Mouse (Mus musculus) left cerebral cortex, postnatal 36 days (tissue): ENCODE measurements around the gene Cacna1d. TPM values are rescaled to one million over a fixed set of nuclear protein-coding genes. Genes with fewer than 3 reads are reported as not detected.

ENCODE experiments used
- DNase-seq, 2 experiments: peaks; one replicate each; pipeline ENCODE4 v3.0.0; 2021 to 2022; ENCODE audit warnings: low spot score in 2 of 2, mixed read lengths in 1 of 2
- intact Hi-C: fragments of 180-260 bp; cut with DNase I; formaldehyde crosslinking; loops from one replicate; pipeline ENCODE4 v1.15.1; 2025
- total RNA-seq, 2 experiments: library from RNA; stranded (reverse); gene quantifications; 2 replicates each; pipeline ENCODE4 v1.2.3; 2021

Gene Cacna1d
- total RNA-seq, 2 experiments from 2014 or later: 42.7 to 62.0 TPM

- intact Hi-C loops: no loop called here
- no peak for DNase-seq
Observed at GRCm38 (mm10) chr14:30414131-30414530, 77.1 kb downstream of the Cacna1d start.

- intact Hi-C loops: no loop called here
- DNase-seq: no peak
Observed at GRCm38 (mm10) chr14:30409331-30409730, 81.9 kb downstream of the Cacna1d start.

DNA sequence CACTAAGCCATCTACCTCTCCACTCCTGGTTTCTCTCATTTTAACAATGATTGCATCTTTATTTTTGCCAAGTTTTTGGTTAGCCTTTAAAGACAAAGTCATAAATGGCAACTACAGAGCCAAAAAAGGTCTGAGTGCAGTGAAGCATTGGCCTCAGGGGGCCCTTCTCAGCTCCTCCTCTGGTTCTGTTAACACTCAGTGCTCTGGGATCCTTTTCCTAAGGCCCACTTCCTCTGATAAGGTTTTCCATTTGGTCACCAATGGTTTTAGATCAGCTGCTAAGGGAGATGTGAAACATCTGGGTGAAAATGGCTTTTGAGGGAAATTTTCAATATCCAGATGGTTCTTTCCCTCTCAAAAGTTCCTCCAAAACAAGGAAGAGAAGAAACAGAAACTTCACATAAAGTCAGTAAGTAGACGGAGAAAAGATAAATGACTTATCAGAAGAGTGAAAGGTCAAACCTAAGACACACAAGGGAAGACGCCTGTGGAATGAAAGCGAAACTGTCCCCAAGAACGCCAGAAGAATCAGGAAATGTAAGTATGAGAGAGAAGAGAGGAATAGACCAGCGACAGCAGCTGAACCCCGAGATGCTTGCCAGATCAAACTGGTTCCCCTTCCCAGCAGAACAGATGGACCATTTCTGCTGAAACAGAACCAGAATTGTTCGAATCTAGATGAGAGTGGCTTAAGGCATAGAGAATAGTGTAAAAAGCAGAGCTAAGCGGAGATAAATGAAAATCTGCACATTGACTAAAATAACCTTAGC lies 85.6 kb downstream of the Cacna1d start:
- DNase-seq: no peak
- intact Hi-C loops: no loop called here

DNA sequence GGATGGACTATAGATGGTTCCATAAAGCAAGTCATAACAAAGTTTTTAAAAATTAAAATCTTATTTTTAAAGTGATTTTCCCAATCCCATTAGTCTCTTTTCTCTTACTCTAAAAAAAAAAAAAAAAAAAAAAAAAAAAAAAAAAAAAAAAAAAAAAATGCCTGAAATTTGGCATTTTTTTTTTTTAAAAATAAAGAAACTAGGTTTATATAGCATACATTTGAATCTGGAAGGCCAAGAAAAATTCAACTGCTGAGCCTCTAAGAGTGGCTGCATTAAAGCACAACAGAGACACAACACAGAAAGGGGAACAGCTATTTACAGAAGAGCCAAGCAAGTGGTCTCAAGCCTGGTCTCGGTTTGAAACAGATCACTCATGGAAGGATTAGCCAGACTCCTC lies 112.9 kb downstream of the Cacna1d start:
- DNase-seq: no peak
- intact Hi-C loops: no loop called here

- intact Hi-C loops: no loop called here
- DNase-seq: no peak
Observed at GRCm38 (mm10) chr14:30372878-30373277, 118.4 kb downstream of the Cacna1d start.

DNA sequence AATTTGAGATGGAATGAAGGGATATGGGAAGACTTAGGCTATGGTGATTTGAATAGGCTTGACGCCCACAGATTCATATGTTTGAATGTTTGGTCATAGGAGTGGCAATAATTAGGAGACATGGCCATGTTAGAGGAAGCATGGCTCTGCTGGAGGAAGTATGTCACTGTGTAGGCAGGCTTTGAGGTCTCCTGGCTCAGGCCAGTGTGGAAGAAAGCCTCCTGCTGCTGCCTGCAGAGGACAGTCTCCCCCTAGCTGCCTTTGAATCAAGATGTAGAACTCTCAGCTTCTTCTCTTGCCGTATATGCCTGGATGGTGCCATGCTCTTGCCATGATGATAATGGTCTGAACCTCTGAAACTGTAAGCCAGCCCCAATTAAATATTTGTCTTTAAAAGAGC lies 120.2 kb downstream of the Cacna1d start:
- intact Hi-C loops: no loop called here
- DNase-seq: no peak

GRCm38 (mm10) chr14:30367074-30367473 lies 124.2 kb downstream of the Cacna1d start:
- no peak for DNase-seq
- intact Hi-C loops: no loop called here

- intact Hi-C loops: no loop called here
- DNase-seq: no peak
Observed at GRCm38 (mm10) chr14:30365866-30366265, 125.4 kb downstream of the Cacna1d start.

DNA sequence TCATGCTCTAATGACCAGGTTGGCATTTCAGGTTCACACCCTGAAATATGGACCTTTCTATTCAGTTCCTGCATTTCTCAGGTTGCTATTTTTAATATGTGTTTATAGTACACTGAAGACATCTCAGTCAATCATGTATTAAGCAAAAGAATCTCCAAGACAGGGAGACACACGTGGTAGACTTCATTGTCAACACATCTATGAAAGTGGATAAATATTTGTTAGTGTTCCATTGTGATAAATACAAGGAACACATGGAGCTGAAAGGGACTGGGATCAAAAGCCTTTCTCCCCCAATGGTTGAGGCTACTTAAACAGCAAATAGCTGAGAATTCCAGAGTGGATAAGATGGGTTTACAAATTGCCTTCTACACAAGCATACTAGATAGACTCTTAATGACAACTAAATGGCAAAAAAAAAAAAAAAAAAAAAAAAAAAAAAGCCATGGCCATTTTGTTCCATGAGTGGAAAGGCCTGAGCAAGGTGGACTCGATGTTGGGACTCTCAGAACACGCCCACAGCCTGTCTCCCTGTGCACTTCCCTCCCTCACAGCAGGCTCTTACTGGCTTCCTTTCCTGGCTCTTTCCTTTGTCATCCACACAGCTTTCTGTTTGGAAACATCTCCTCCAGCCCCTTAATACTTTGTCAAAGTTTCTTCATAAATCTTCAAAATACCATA lies 127.6 kb downstream of the Cacna1d start:
- DNase-seq: no peak
- intact Hi-C loops: no loop called here

DNA sequence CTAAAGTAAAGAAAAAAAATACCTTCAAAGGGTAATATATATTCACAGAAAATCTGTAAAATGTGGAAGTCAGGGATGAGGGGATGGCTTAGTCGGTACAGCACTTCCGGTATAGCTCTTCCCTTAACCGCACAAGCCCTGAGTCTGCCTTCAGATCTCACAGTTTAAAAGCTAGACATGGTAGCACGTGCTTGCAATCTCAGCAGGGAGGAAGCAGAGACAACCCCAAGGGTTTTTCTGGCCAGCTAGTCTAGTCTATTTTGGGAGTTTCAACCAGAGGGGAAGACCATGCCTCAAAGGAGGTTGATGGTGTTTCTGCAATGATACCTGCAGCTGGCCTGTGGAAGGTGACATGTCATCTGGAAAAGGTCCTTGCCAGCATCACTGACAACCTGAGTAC lies 128.9 kb downstream of the Cacna1d start:
- intact Hi-C loops: no loop called here
- DNase-seq: no peak

DNA sequence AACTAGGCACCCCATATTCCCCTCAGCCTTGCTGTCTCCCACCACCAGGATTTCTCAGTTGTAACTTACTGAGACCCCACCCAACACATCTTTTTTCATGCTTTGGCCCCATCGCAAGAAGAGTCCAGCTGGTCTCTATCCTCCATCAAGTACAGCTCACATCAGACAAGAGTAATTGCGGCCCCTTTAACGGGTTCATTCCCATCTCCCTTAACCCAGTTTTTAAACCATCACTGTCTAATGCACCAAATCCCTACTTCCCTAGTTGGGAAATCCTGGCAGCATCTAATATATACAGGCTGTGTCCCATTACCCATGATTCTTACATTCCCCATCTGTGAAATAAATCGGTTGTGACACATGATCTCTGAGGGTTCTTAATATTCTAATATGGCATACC lies 130.8 kb downstream of the Cacna1d start:
- DNase-seq: no peak
- intact Hi-C loops: no loop called here

- intact Hi-C loops: no loop called here
- DNase-seq: no peak
Observed at GRCm38 (mm10) chr14:30360004-30360403, 131.3 kb downstream of the Cacna1d start.

DNA sequence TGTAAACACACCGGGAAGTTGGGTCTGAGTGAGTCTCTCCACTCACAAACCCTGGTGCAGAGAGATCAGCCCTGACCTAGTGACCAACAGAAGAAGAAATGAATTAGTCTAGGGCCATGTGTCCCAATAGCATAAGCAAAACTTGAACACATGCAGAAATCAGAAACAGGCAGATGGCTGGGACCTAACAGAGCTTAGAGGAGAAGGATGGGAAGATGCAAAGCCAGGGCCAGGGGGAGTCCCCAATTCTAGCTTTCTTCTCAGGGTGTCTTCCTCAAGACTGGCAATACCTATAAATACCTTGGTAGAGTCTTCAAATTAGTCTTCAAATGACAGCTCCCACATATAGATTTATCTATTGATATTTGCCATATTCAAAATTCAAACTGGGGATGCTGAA lies 133.2 kb downstream of the Cacna1d start:
- DNase-seq: no peak
- intact Hi-C loops: no loop called here

DNA sequence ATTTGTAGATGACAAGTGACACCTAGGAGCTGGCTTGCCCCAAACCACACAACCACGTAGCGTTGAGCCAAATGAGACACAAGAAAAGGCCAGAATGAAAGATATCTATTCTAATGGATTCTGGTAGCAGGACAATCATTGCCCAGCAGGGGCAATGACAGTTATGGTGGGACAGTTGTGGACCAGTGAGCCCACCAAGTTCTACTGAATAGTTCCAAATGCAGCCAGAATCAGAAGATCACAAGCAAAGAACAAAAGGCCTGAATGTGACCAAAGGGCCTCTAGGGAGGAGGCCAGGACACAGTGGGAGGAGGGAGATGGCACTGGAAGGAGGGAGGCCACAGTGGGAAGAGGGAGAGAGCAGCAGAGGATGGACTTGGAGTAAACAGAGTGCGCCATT lies 134.8 kb downstream of the Cacna1d start:
- no peak for DNase-seq
- intact Hi-C loops: no loop called here

DNA sequence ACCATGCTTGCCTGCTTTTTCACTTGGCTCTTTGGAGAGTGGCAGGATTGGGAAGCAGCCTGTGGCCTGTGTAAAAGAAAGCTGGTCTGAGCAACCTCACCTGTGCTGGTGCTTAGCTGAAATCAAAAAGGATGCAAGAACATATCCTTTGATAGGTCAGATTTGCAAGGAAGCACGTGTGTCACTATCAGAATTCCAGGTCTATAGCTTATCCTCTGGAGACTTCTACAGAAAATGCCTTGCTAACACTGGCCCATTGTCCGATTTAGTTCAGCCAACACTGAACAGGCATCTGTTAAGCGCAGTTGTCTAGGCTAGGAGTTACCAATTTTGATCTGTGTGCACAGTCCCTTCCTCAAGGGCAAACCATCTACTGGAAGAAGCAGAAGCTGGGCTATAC lies 136.5 kb downstream of the Cacna1d start:
- DNase-seq: no peak
- intact Hi-C loops: loop anchor here (5.0 kb wide), 2 partner anchors 82 to 217 kb away; no protein-coding TSS in a partner anchor

- DNase-seq: no peak
- intact Hi-C loops: loop anchor here (5.0 kb wide), 2 partner anchors 82 to 217 kb away; no protein-coding TSS in a partner anchor
Observed at GRCm38 (mm10) chr14:30354127-30354463, 137.2 kb downstream of the Cacna1d start.

DNA sequence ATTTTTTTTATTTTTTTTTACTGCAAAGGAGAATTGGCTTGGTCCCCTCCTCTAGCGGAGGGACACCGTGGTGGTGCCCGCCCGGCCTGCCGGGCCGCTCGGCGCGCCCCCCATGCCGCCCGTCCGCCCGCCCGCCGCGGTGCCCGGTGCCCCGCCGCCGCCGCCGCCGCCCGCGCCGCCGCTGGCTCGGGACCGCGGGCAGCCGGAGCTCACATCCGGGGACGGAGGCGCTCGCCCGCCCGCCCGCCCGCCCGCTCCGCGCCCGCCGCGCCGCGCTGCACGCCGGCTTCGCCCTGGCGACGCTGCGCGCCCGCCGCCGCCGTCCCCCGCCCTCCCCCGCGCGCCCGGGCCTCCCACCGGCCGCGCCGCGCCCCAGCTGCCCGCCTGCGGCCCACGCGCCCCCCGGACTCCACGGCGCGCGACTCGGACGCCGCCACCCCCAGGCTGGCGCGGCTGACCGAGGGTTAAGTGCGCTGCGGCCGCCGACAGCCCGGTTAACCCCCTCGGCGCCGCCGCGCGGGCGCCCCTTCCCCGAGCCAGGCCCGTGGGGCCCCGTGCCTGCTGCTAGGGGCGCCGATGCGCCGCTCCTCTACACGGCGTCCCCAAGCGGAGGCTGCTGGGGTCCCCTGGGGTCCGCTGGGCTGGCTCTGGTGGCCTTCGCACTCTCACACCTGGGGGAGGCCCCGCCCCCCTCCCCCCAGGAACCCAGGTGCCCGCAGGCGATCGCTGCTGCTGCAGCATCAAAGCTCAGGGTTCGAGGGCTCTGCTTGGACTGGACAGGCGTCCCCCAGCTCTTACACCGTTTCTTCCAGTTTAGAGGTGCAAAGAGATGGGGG lies 137.7 kb downstream of the Cacna1d start:
- intact Hi-C loops: loop anchor here (2.0 to 5.0 kb wide), 3 partner anchors 81 to 216 kb away; no protein-coding TSS in a partner anchor
- peak; percentile 44 to 45 for DNase-seq

- intact Hi-C loops: loop anchor here (2.0 to 5.0 kb wide), 3 partner anchors 81 to 216 kb away; no protein-coding TSS in a partner anchor
- DNase-seq: no peak
Observed at GRCm38 (mm10) chr14:30352951-30353270, 138.3 kb downstream of the Cacna1d start.

DNA sequence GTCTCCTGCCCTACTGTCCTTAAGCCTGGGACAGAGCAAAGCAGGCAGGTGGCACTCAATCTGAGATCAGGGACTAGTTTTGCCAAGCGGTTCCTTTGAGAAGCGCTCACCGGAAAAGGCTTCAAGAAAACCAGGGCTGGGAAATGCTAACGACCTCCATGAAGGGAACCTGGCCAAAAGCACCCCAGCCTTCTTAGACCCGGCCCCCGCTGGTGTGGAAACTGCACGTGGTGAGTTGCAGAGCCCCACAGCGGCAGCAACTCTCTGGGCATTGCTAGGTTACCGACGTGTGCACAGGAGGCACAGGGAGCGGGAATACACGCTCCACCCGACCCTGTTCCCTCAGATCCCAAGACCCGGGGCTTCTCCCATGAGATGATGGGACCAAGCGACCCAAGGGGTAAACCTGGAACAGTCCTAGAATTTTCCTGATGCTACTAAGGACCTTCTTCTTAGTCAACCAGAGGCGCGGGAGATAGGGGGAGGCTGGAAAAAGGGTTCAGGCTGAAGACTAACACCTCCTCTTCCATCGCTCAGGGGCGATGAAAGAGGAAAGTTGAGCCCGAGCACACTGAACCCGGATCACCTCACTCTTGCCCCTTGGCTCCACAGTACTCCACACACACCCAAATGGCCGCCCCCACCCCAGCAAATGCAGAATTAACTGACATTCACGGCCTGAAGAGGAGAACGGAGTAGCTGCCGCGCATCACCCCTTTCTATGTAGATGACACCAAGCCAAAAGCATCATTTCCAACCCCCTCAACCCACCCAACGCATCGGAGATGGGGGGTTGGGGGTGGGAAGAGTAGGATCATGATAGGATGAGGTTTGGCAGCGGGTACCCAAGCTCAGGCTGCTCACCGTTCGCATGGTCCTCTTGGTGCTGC lies 138.9 kb downstream of the Cacna1d start:
- intact Hi-C loops: loop anchor here (2.0 to 5.0 kb wide), 3 partner anchors 80 to 215 kb away; no protein-coding TSS in a partner anchor
- DNase-seq: peak; percentile 56 to 62
